Comparison of ENCODE assay signal across 8 mouse cellular contexts in the genomic region with DNA sequence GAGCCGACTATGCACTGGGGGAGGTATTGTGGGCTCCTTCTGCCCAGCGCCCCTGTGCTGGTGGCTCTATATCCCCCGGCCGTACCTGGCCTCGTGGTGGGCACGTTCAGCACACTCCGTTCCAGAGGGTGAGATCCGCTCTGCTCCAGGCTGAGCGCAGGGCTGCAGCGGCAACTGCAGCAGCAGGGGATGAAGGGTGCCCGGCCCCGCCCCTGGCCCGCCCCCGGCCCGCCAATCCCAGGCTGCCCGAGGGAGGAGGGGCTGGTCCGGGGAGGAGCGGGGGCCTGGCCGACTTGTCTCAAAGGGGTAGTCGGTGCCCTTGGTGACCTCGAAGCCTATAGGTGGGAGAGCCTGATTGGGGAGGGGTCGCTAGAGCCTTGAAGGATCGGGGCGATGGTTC. TPM values are rescaled to one million over a fixed set of nuclear protein-coding genes. Genes with fewer than 3 reads are reported as not detected.
DNase-seq lines count a peak whose midpoint lies in the region; ATAC-seq lines count a peak whose summit lies in the region.

No protein-coding gene starts in this region.

- ATAC-seq in embryonic facial prominence, embryonic 11.5 days (replicated peaks; ENCODE audit: insufficient number of reproducible peaks, low FRiP score, low TSS enrichment, low read depth) = peak; percentile 89

- under 1% methylated on average over 24 of the region's 24 CpGs for WGBS in embryonic facial prominence, embryonic 11.5 days
- WGBS in heart, embryonic 10.5 days = under 1% methylated on average over 24 of the region's 24 CpGs

- no peaks in the 10 kb centered on the region for H3K36me3 ChIP-seq in embryonic facial prominence, embryonic 11.5 days (replicated peaks; ENCODE audit: control insufficient read depth, insufficient read depth, low read depth, low read length)
- no peaks in the 10 kb centered on the region for H3K36me3 ChIP-seq in heart, embryonic 10.5 days

- H3K9ac ChIP-seq in embryonic facial prominence, embryonic 11.5 days (replicated peaks; ENCODE audit: low read length) = peak overlapping the region; percentile 57

- no peak overlapping the region for H3K27ac ChIP-seq in embryonic facial prominence, embryonic 11.5 days (replicated peaks; ENCODE audit: low read depth, low read length)
- H3K27ac ChIP-seq in heart, embryonic 10.5 days = peak overlapping the region; percentile 80

- peak; percentile 33 to 44 for DNase-seq in cerebellum, postnatal 14 days
- no peak for DNase-seq in cerebellum, adult 9-11 months
- peak; percentile 81 for DNase-seq in embryonic facial prominence, embryonic 11.5 days (ENCODE audit: low spot score)
- DNase-seq in heart, embryonic 10.5 days (ENCODE audit: low spot score) = peak; percentile 91
- peak; percentile 49 for DNase-seq in kidney, adult 9 months
- peak; percentile 64 for DNase-seq in lung, postnatal 10 days
- DNase-seq in right cerebral cortex, postnatal 4 days = peak; percentile 58
- no peak for DNase-seq in urinary bladder, postnatal 36 days (ENCODE audit: low spot score in 2 of 2)

- peaks cover 9% of the 10 kb centered on the region for H3K27me3 ChIP-seq in embryonic facial prominence, embryonic 11.5 days (ENCODE audit: control insufficient read depth, insufficient read depth, low read length)
- peaks cover 54% of the 10 kb centered on the region for H3K27me3 ChIP-seq in heart, embryonic 10.5 days (ENCODE audit: insufficient read depth, poor library complexity, severe bottlenecking)

- no peaks in the 10 kb centered on the region for H3K9me3 ChIP-seq in embryonic facial prominence, embryonic 11.5 days (replicated peaks; ENCODE audit: control insufficient read depth, low read length)
- H3K9me3 ChIP-seq in heart, embryonic 10.5 days = no peaks in the 10 kb centered on the region

- peaks cover 8% of the 10 kb centered on the region for H3K4me1 ChIP-seq in embryonic facial prominence, embryonic 11.5 days (ENCODE audit: control insufficient read depth, insufficient read depth, low read length)
- H3K4me1 ChIP-seq in heart, embryonic 10.5 days = peaks cover 71% of the 10 kb centered on the region

- H3K4me3 ChIP-seq in embryonic facial prominence, embryonic 11.5 days (ENCODE audit: low read depth, low read length) = peak overlapping the region; percentile 47
- peak overlapping the region; percentile 63 for H3K4me3 ChIP-seq in heart, embryonic 10.5 days

- peak overlapping the region; percentile 95 for H3K4me2 ChIP-seq in embryonic facial prominence, embryonic 11.5 days (ENCODE audit: low read depth, low read length)

RNA-seq across cellular contexts. Expression of a gene that starts 2.1 kb away (rescaled TPM):
- polyA plus RNA-seq in embryonic facial prominence, embryonic 11.5 days (2014; fragmentation: Nextera tagmentation; extraction: Ambion mirVana) = 7.0 and 7.6 TPM in 2 replicates
- polyA plus RNA-seq in heart, embryonic 10.5 days (2016; fragmentation: Nextera tagmentation; extraction: Ambion mirVana) = 4.2 and 4.5 TPM in 2 replicates

RNA-seq across cellular contexts. Expression of a gene that starts 12.3 kb away (rescaled TPM):
- 1.4 TPM in 1 of 2 replicates, not detected in the other for polyA plus RNA-seq in embryonic facial prominence, embryonic 11.5 days (2014; fragmentation: Nextera tagmentation; extraction: Ambion mirVana)
- polyA plus RNA-seq in heart, embryonic 10.5 days (2016; fragmentation: Nextera tagmentation; extraction: Ambion mirVana) = 1.2 and 3.2 TPM in 2 replicates

RNA-seq across cellular contexts. Expression of a gene that starts 32.1 kb away (rescaled TPM):
- polyA plus RNA-seq in embryonic facial prominence, embryonic 11.5 days (2014; fragmentation: Nextera tagmentation; extraction: Ambion mirVana) = 369 and 379 TPM in 2 replicates
- polyA plus RNA-seq in heart, embryonic 10.5 days (2016; fragmentation: Nextera tagmentation; extraction: Ambion mirVana) = 359 and 404 TPM in 2 replicates

RNA-seq across cellular contexts. Expression of a gene that starts 43.1 kb away (rescaled TPM):
- 17.6 and 17.7 TPM in 2 replicates for polyA plus RNA-seq in embryonic facial prominence, embryonic 11.5 days (2014; fragmentation: Nextera tagmentation; extraction: Ambion mirVana)
- 4.7 and 13.2 TPM in 2 replicates for polyA plus RNA-seq in heart, embryonic 10.5 days (2016; fragmentation: Nextera tagmentation; extraction: Ambion mirVana)

RNA-seq across cellular contexts. Expression of a gene that starts 58.2 kb away (rescaled TPM):
- 1.1 and 1.3 TPM in 2 replicates for polyA plus RNA-seq in embryonic facial prominence, embryonic 11.5 days (2014; fragmentation: Nextera tagmentation; extraction: Ambion mirVana)
- polyA plus RNA-seq in heart, embryonic 10.5 days (2016; fragmentation: Nextera tagmentation; extraction: Ambion mirVana) = 4.9 and 8.2 TPM in 2 replicates

Comparison
In these comparisons a context has a peak if more than half of its experiments do, and no peak if none do; other contexts are left out.
1. DNase-seq: peak in cerebellum, postnatal 14 days (2 of 2), embryonic facial prominence, embryonic 11.5 days (single experiment), heart, embryonic 10.5 days (single experiment), kidney, adult 9 months (single experiment), lung, postnatal 10 days (single experiment) and right cerebral cortex, postnatal 4 days (single experiment); none in cerebellum, adult 9-11 months (single experiment) and urinary bladder, postnatal 36 days (0 of 2).